Mouse (Mus musculus): ENCODE results near the gene Gm42957. TPM values are rescaled to one million over a fixed set of nuclear protein-coding genes. Genes with fewer than 3 reads are reported as not detected.
"Not testable (repeated sequence)": the region's sequence is repeated elsewhere in the genome, so short reads cannot be mapped to it uniquely, and the experiment has no call there.

Gene Gm42957
- total RNA-seq, 2 experiments from 2014 or later: 0.35 to 0.70 TPM

- DNase-seq (ENCODE audit: low spot score in 2 of 2): no peak
These were observed 17.3 kb upstream of the Gm42957 start for GRCm38 (mm10) chr3:96617941-96618340.

GRCm38 (mm10) chr3:96623201-96623600 lies 12.1 kb upstream of the Gm42957 start:
- DNase-seq (ENCODE audit: low spot score in 2 of 2): no peak

- peak; percentile 90 to 93 for DNase-seq (ENCODE audit: low spot score in 2 of 2)
These were observed 5.3 kb upstream of the Gm42957 start, which contains the start of gene Rbm8a for GRCm38 (mm10) chr3:96629729-96630600. TSS of gene Rbm8a (plus strand) at chr3:96629933.

- DNase-seq (ENCODE audit: low spot score in 2 of 2): no peak
These were observed 3.2 kb upstream of the Gm42957 start for GRCm38 (mm10) chr3:96632058-96632457.

- DNase-seq (ENCODE audit: low spot score in 2 of 2): no peak
These were observed 1.3 kb upstream of the Gm42957 start for GRCm38 (mm10) chr3:96634015-96634414.

- no peak for DNase-seq (ENCODE audit: low spot score in 2 of 2)
These were observed 632 bp downstream of the Gm42957 start for GRCm38 (mm10) chr3:96635906-96636305.

GRCm38 (mm10) chr3:96636448-96636847 lies 1.2 kb downstream of the Gm42957 start:
- DNase-seq (ENCODE audit: low spot score in 2 of 2): no peak

DNA sequence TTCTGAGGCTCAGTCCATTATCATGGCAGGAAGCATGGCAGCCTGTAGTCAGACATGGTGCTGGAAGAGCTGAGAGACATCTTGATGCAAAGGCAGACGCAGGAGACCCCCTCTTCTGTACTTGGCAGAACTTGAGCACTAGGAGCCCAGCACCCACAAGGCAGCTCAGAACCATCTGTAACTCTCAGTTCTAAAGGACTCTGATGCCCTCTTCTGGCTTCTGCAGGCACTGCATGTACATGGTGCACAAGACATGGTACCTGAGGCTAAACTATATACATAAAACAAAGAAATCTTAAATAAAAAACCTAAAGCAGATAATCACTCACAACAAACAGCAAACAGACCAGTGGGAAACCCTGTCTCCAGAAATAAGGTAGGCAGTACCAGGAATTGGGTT lies 3.9 kb downstream of the Gm42957 start:
- DNase-seq (ENCODE audit: low spot score in 2 of 2): peak; percentile 65 to 75

- no peak for DNase-seq (ENCODE audit: low spot score in 2 of 2)
These were observed 9.9 kb downstream of the Gm42957 start, which contains the start of gene Itga10 for GRCm38 (mm10) chr3:96645018-96645649. TSS of gene Itga10 (plus strand) at chr3:96645584.

- no peak for DNase-seq (ENCODE audit: low spot score in 2 of 2)
These were observed 12.1 kb downstream of the Gm42957 start for GRCm38 (mm10) chr3:96647365-96647764.

DNA sequence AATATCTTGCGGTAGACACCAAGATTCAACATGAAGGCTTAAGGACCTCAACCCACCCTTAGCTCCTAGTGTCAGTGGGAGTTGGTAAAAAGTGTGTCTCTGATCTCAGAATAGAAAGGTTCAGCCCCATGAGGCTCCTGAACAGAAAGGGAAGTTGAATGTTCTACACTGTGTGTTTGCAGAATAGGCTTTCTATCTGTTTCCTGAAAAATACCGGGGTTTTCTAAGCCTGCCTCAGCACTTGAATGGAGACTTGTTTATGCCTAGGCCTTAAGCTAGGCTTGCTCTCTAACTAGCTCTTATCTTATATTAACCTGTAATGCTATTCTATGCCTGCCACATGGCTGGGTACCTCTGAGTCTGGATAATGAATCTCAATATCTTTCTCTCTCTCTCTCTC lies 25.6 kb downstream of the Gm42957 start:
- no peak for DNase-seq (ENCODE audit: low spot score in 2 of 2)

- no peak for DNase-seq (ENCODE audit: low spot score in 2 of 2)
These were observed 27.6 kb downstream of the Gm42957 start for GRCm38 (mm10) chr3:96662731-96663316.

DNA sequence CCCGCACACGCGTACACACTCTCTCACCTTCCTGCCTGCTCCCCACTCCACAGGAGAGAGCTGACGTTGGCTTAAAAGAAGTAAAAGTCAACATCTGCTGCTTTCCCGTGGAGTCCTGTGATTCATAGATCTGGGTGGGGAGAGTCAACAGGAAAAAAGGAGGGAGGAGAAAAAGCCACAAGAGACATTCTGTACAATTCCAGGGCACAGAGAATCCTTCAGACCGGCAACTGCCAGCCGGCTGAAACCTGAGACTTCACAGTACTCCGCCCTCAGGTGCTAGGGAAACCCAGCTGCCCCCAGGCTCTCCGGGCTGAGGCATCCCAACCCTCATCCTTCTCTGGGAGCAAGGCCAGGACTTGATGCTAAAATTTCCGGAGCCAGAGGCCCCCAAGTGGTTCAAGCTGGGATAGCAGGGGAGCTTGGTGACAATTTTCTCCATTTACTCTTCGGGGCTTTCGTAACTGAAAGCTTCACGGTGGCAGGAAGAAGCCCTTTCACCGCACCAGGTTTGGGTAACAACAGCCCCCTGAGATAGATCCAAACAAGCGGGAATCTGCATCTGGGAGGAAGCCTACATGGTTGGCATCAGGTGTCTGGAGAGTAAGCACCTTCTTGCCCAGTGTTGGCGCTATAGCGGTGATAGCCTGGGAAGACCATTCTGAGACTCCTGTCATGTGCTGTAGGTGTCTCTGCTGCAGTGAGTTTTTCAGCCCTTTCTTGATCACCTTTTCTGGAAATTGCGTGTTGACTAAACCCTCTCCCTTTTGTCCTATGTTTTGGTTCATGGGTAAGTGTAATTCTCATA lies 28.4 kb downstream of the Gm42957 start:
- peak; percentile 75 to 76 for DNase-seq (ENCODE audit: low spot score in 2 of 2)

- DNase-seq (ENCODE audit: low spot score in 2 of 2): not testable (repeated sequence)
These were observed 30.6 kb downstream of the Gm42957 start for GRCm38 (mm10) chr3:96665732-96666363.

DNA sequence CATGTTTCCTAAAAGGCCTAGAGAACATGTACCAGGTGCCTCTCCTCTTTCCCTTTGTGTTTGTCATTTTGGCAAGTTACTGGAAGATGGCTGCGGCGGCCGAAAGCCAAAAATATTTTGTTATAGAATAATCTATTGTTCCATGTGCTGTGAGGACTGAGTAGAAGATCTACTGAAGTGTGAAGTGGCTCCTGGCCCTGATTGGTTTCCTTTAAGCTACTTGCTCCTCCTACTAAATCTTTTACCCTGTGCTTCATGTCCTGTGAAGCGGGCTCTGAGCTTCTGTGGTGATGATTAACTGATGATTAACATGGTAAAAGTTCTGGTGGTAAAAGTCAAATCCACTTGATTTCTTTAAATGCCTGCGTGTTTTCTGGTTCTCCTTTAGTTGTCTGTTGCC lies 31.6 kb downstream of the Gm42957 start:
- DNase-seq (ENCODE audit: low spot score in 2 of 2): no peak

- DNase-seq (ENCODE audit: low spot score in 2 of 2): peak in 1 of 2 experiments; percentile 40
These were observed 32.0 kb downstream of the Gm42957 start for GRCm38 (mm10) chr3:96667316-96667715.

DNA sequence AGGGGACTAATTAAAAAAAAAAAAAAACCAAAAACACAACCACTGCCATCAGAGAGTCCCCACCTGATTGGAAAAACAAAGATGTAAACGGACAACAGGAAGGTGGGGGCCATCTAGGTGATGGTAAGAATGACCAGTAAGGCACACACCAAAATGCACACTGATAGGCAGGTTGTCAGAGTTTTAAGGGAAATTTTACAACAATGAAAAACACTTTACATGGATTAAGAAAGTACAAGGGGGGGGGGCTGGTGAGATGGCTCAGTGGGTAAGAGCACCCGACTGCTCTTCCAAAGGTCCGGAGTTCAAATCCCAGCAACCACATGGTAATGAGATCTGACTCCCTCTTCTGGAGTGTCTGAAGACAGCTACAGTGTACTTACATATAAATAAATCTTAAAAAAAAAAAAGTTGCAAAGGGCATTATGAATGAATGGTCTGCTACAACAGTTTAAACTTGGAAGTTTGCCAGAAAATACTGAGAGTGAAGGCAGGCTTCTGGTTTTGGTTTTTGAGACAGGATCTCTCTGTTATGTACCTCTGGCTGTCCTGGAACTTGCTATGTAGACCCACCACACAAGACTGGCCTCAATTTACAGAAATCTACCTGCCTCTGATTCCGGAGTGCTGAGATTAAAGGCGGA lies 33.3 kb downstream of the Gm42957 start:
- DNase-seq (ENCODE audit: low spot score in 2 of 2): no peak

- DNase-seq (ENCODE audit: low spot score in 2 of 2): peak; percentile 61 to 68
These were observed 34.6 kb downstream of the Gm42957 start, which contains the start of gene Ankrd35 for GRCm38 (mm10) chr3:96669727-96670468. TSS of gene Ankrd35 (plus strand) at chr3:96670131.

GRCm38 (mm10) chr3:96671519-96671918 lies 36.2 kb downstream of the Gm42957 start:
- no peak for DNase-seq (ENCODE audit: low spot score in 2 of 2)

All from adrenal gland, adult 18-20 months (tissue).